Mouse (Mus musculus): Measurements from ENCODE around the gene Mta3.

- TF ChIP-seq CTCF (conservative IDR thresholded peaks at IDR 0.05; ENCODE audit: insufficient read depth, insufficient read length, low read depth, low read length) (no peak), POLR2A (IDR thresholded peaks at IDR 0.05; ENCODE audit: low read depth, low read length) (no peak)
These were observed 131.8 kb downstream of the Mta3 start for GRCm38 (mm10) chr17:83837659-83838190.

All from kidney, adult 2 months (tissue).